Mouse (Mus musculus): ENCODE measurements around the gene Bcl11a. TPM values are rescaled to one million over a fixed set of nuclear protein-coding genes. Genes with fewer than 3 reads are reported as not detected.

Bcl11a gene
- polyA plus RNA-seq (2015; fragmentation: Illumina TruSeq; extraction: RNeasy Lipid Tissue Mini Kit (QIAGEN cat#74804); ENCODE audit: low read depth, low replicate concordance), result 57.0 TPM

DNA sequence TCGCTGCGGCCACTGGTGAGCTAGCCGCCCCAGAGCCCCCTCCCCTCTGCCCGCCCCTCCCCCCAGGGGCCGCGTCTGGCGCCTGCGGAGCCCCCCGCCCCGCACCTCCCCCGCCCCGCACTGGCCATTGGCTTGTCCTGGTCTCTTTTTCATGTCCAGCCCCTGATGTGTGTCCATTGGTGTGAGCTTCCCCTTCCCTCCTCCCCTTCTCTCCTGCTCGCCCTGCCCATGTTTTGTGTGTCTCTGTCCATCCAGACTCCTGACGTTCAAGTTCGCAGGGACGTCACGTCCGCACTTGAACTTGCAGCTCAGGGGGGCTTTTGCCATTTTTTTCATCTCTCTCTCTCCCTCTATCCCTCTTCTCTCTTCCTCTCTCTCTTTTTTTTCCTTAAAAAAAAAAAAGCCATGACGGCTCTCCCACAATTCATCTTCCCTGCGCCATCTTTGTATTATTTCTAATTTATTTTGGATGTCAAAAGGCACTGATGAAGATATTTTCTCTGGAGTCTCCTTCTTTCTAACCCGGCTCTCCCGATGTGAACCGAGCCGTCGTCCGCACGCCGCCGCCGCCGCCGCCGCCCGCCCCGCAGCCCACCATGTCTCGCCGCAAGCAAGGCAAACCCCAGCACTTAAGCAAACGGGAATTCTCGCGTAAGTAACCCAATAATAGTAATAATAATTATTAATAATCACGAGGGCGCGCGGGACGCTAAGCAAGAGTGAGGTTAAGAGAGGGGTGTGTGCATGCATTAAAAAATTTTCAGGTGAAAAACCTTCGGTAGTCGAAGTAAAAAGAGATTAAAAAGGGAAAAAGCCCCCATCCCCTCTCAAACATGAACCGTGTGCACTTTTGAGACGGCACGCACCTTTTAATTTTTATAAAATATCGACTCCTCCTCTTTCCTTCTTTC is at the start of gene Bcl11a:
Bcl11a (plus strand) TSS at position 262 of the 911 bp plus-strand sequence.

GRCm38 (mm10) chr11:24074634-24075104 is 3.2 kb upstream of the Bcl11a start, which contains the start of gene A830031A19Rik:
Gene A830031A19Rik (minus strand): TSS chr11:24075054.

Other genes starting within 250 kb of the Bcl11a start
- 18.3 TPM for gene Papolg, start 182.8 kb upstream of the Bcl11a start, polyA plus RNA-seq (2015; fragmentation: Illumina TruSeq; extraction: RNeasy Lipid Tissue Mini Kit (QIAGEN cat#74804); ENCODE audit: low read depth, low replicate concordance)
- 1.2 TPM for gene A830031A19Rik, start 3.0 kb upstream of the Bcl11a start, polyA plus RNA-seq (2015; fragmentation: Illumina TruSeq; extraction: RNeasy Lipid Tissue Mini Kit (QIAGEN cat#74804); ENCODE audit: low read depth, low replicate concordance)